Comparison of ENCODE assay signal across 8 mouse cellular contexts in genomic region chr19:46623194-46623667, GRCm38 (mm10). TPM values are rescaled to one million over a fixed set of nuclear protein-coding genes. Genes with fewer than 3 reads are reported as not detected.
DNase-seq lines count a peak whose midpoint lies in the region; ATAC-seq lines count a peak whose summit lies in the region.

No protein-coding gene starts in this region.

- WGBS in embryonic facial prominence, embryonic 14.5 days: 3% methylated on average over 16 of the region's 16 CpGs
- 28% methylated on average over 16 of the region's 16 CpGs for WGBS in liver, embryonic 13.5 days (ENCODE audit: insufficient replicate concordance)
- 4% methylated on average over 16 of the region's 16 CpGs for WGBS in neural tube, embryonic 12.5 days

- H3K4me3 ChIP-seq in embryonic facial prominence, embryonic 14.5 days (ENCODE audit: low read depth, low read length): peak overlapping the region; percentile 32
- H3K4me3 ChIP-seq in liver, embryonic 13.5 days (replicated peaks): peak overlapping the region; percentile 32
- H3K4me3 ChIP-seq in neural tube, embryonic 12.5 days: peak overlapping the region; percentile 20

- peaks cover 70% of the 10 kb centered on the region for H3K4me1 ChIP-seq in embryonic facial prominence, embryonic 14.5 days (ENCODE audit: control insufficient read depth, insufficient read depth, low read length)
- peaks cover 82% of the 10 kb centered on the region for H3K4me1 ChIP-seq in liver, embryonic 13.5 days (replicated peaks)
- H3K4me1 ChIP-seq in neural tube, embryonic 12.5 days: peaks cover 53% of the 10 kb centered on the region

- intact Hi-C loops in heart, postnatal 14 days (cut with DNase I): no loop called here

- H3K27me3 ChIP-seq in embryonic facial prominence, embryonic 14.5 days (replicated peaks; ENCODE audit: control insufficient read depth, insufficient read depth, low read length): no peaks in the 10 kb centered on the region
- H3K27me3 ChIP-seq in liver, embryonic 13.5 days: no peaks in the 10 kb centered on the region
- H3K27me3 ChIP-seq in neural tube, embryonic 12.5 days (replicated peaks): no peaks in the 10 kb centered on the region

- peak; percentile 85 for ATAC-seq in embryonic facial prominence, embryonic 14.5 days (ENCODE audit: low read depth)
- peak; percentile 44 for ATAC-seq in liver, embryonic 13.5 days (ENCODE audit: low read depth)
- peak; percentile 45 for ATAC-seq in neural tube, embryonic 12.5 days (ENCODE audit: low FRiP score, low read depth)

- peak overlapping the region; percentile 47 for H3K9ac ChIP-seq in embryonic facial prominence, embryonic 14.5 days (ENCODE audit: low read depth, low read length)
- H3K9ac ChIP-seq in liver, embryonic 13.5 days: peak overlapping the region; percentile 36
- peak overlapping the region; percentile 52 for H3K9ac ChIP-seq in neural tube, embryonic 12.5 days

- DNase-seq in Muller cell, postnatal 12 days (ENCODE audit: inconsistent ontology term): peak; percentile 45
- DNase-seq in embryonic facial prominence, embryonic 14.5 days (ENCODE audit: low spot score): peak; percentile 89
- DNase-seq in heart, postnatal 14 days: peak; percentile 58 to 60
- DNase-seq in liver, embryonic 13.5 days: no peak
- no peak for DNase-seq in layer of hippocampus, adult 18-20 months (ENCODE audit: low spot score in 2 of 2)
- DNase-seq in right cerebral cortex, postnatal 10 days (ENCODE audit: low spot score in 2 of 2): no peak
- DNase-seq in spleen, adult 18-20 months: no peak

- peak overlapping the region; percentile 58 for H3K4me2 ChIP-seq in embryonic facial prominence, embryonic 14.5 days (ENCODE audit: low read depth, low read length)
- peak overlapping the region; percentile 52 for H3K4me2 ChIP-seq in liver, embryonic 13.5 days
- H3K4me2 ChIP-seq in neural tube, embryonic 12.5 days (replicated peaks): peak overlapping the region; percentile 57

- H3K9me3 ChIP-seq in embryonic facial prominence, embryonic 14.5 days (ENCODE audit: control insufficient read depth, low read length): no peaks in the 10 kb centered on the region
- no peaks in the 10 kb centered on the region for H3K9me3 ChIP-seq in liver, embryonic 13.5 days (replicated peaks)
- no peaks in the 10 kb centered on the region for H3K9me3 ChIP-seq in neural tube, embryonic 12.5 days

- H3K36me3 ChIP-seq in embryonic facial prominence, embryonic 14.5 days (ENCODE audit: control insufficient read depth, insufficient read depth, low read length): peaks cover 10% of the 10 kb centered on the region
- H3K36me3 ChIP-seq in liver, embryonic 13.5 days: peaks cover 6% of the 10 kb centered on the region; the same call in 1 of the 2 replicates
- H3K36me3 ChIP-seq in neural tube, embryonic 12.5 days: peaks cover 9% of the 10 kb centered on the region; the same call in 1 of the 2 replicates

- peak overlapping the region; percentile 89 for H3K27ac ChIP-seq in embryonic facial prominence, embryonic 14.5 days (replicated peaks; ENCODE audit: low read depth, low read length)
- peak overlapping the region; percentile 64 for H3K27ac ChIP-seq in liver, embryonic 13.5 days
- H3K27ac ChIP-seq in neural tube, embryonic 12.5 days: peak overlapping the region; percentile 38; the same call in 1 of the 2 replicates

RNA-seq across cellular contexts. Expression of gene Wbp1l, which starts 24.3 kb away (rescaled TPM):
- polyA plus RNA-seq in embryonic facial prominence, embryonic 14.5 days (2014; fragmentation: Nextera tagmentation; extraction: Ambion mirVana): 37.7 and 42.6 TPM in 2 replicates
- 10 to 100 TPM; 60.3 to 68.7 TPM for total RNA-seq in heart, postnatal 14 days (2021)
- 14.9 and 17.3 TPM in 2 replicates for polyA plus RNA-seq in liver, embryonic 13.5 days (2015; fragmentation: Nextera tagmentation; extraction: Ambion mirVana)
- polyA plus RNA-seq in neural tube, embryonic 12.5 days (2016; fragmentation: Nextera tagmentation; extraction: Ambion mirVana): 53.4 and 54.8 TPM in 2 replicates
- total RNA-seq in layer of hippocampus, adult 18-20 months (2021): 10 to 100 TPM; 38.1 to 40.1 TPM

RNA-seq across cellular contexts. Expression of gene Cyp17a1, which starts 49.7 kb away (rescaled TPM):
- 0.33 and 0.87 TPM in 2 replicates for polyA plus RNA-seq in embryonic facial prominence, embryonic 14.5 days (2014; fragmentation: Nextera tagmentation; extraction: Ambion mirVana)
- not detected for total RNA-seq in heart, postnatal 14 days (2021)
- 0.07 TPM in 1 of 2 replicates, not detected in the other for polyA plus RNA-seq in liver, embryonic 13.5 days (2015; fragmentation: Nextera tagmentation; extraction: Ambion mirVana)
- not detected in 2 replicates for polyA plus RNA-seq in neural tube, embryonic 12.5 days (2016; fragmentation: Nextera tagmentation; extraction: Ambion mirVana)
- total RNA-seq in layer of hippocampus, adult 18-20 months (2021): not detected

RNA-seq across cellular contexts. Expression of gene Sfxn2, which starts 50.1 kb away (rescaled TPM):
- polyA plus RNA-seq in embryonic facial prominence, embryonic 14.5 days (2014; fragmentation: Nextera tagmentation; extraction: Ambion mirVana): 16.7 and 19.7 TPM in 2 replicates
- 1 to 10 TPM; 4.1 to 5.3 TPM for total RNA-seq in heart, postnatal 14 days (2021)
- polyA plus RNA-seq in liver, embryonic 13.5 days (2015; fragmentation: Nextera tagmentation; extraction: Ambion mirVana): 18.3 and 19.8 TPM in 2 replicates
- polyA plus RNA-seq in neural tube, embryonic 12.5 days (2016; fragmentation: Nextera tagmentation; extraction: Ambion mirVana): 11.4 and 12.2 TPM in 2 replicates
- total RNA-seq in layer of hippocampus, adult 18-20 months (2021): 1 to 10 TPM; 5.2 to 7.6 TPM

RNA-seq across cellular contexts. Expression of gene Arl3, which starts 50.2 kb away (rescaled TPM):
- 83.7 and 94.0 TPM in 2 replicates for polyA plus RNA-seq in embryonic facial prominence, embryonic 14.5 days (2014; fragmentation: Nextera tagmentation; extraction: Ambion mirVana)
- total RNA-seq in heart, postnatal 14 days (2021): 10 to 100 TPM; 29.7 to 30.0 TPM
- 29.8 and 32.1 TPM in 2 replicates for polyA plus RNA-seq in liver, embryonic 13.5 days (2015; fragmentation: Nextera tagmentation; extraction: Ambion mirVana)
- polyA plus RNA-seq in neural tube, embryonic 12.5 days (2016; fragmentation: Nextera tagmentation; extraction: Ambion mirVana): 190 and 194 TPM in 2 replicates
- total RNA-seq in layer of hippocampus, adult 18-20 months (2021): 100 to 1,000 TPM; 127 to 132 TPM

Comparison
In these comparisons a context has a peak if more than half of its experiments do, and no peak if none do; other contexts are left out.
1. DNase-seq: peak in Muller cell, postnatal 12 days (single experiment), embryonic facial prominence, embryonic 14.5 days (single experiment) and heart, postnatal 14 days (2 of 2); none in liver, embryonic 13.5 days (single experiment), layer of hippocampus, adult 18-20 months (0 of 2), right cerebral cortex, postnatal 10 days (0 of 2) and spleen, adult 18-20 months (0 of 2).
2. H3K27ac ChIP-seq: peak in every context shown above with its lines; median percentile 89 in embryonic facial prominence, embryonic 14.5 days; 64 in liver, embryonic 13.5 days; 38 in neural tube, embryonic 12.5 days.
3. Peak in every context shown above with its lines, with median percentiles within 50 percentile points of each other: ATAC-seq, H3K4me2 ChIP-seq, H3K4me3 ChIP-seq and H3K9ac ChIP-seq.